Mouse (Mus musculus): ENCODE results near the gene Borcs6. TPM values are rescaled to one million over a fixed set of nuclear protein-coding genes. Genes with fewer than 3 reads are reported as not detected.

The Borcs6 gene
- polyA plus RNA-seq, 1 experiment from 2014 or later, result 12.0 TPM

Other genes starting within 250 kb of the Borcs6 start
- gene Ndel1, start 187.9 kb upstream of the Borcs6 start, polyA plus RNA-seq (2015; fragmentation: Nextera tagmentation; extraction: Ambion mirVana), result 75.4 and 79.4 TPM in 2 replicates
- gene Rnf222, start 171.2 kb upstream of the Borcs6 start, polyA plus RNA-seq (2015; fragmentation: Nextera tagmentation; extraction: Ambion mirVana), result 0.09 and 0.13 TPM in 2 replicates
- gene Rpl26, start 158.1 kb upstream of the Borcs6 start, polyA plus RNA-seq (2015; fragmentation: Nextera tagmentation; extraction: Ambion mirVana), result 505 and 551 TPM in 2 replicates
- not detected in 2 replicates for gene Odf4, start 132.6 kb upstream of the Borcs6 start, polyA plus RNA-seq (2015; fragmentation: Nextera tagmentation; extraction: Ambion mirVana)
- gene Arhgef15, start 102.2 kb upstream of the Borcs6 start, polyA plus RNA-seq (2015; fragmentation: Nextera tagmentation; extraction: Ambion mirVana), result 13.1 and 15.4 TPM in 2 replicates
- 1.7 and 2.2 TPM in 2 replicates for gene Slc25a35, start 91.6 kb upstream of the Borcs6 start, polyA plus RNA-seq (2015; fragmentation: Nextera tagmentation; extraction: Ambion mirVana)
- 79.2 and 84.3 TPM in 2 replicates for gene Rangrf, start 84.5 kb upstream of the Borcs6 start, polyA plus RNA-seq (2015; fragmentation: Nextera tagmentation; extraction: Ambion mirVana)
- gene Pfas, start 51.3 kb upstream of the Borcs6 start, polyA plus RNA-seq (2015; fragmentation: Nextera tagmentation; extraction: Ambion mirVana), result 16.7 and 19.2 TPM in 2 replicates
- gene Ctc1, start 43.8 kb upstream of the Borcs6 start, polyA plus RNA-seq (2015; fragmentation: Nextera tagmentation; extraction: Ambion mirVana), result 44.4 and 49.5 TPM in 2 replicates
- 85.7 and 95.3 TPM in 2 replicates for gene Aurkb, start 14.1 kb upstream of the Borcs6 start, polyA plus RNA-seq (2015; fragmentation: Nextera tagmentation; extraction: Ambion mirVana)
- gene Tmem107, start 11.1 kb downstream of the Borcs6 start, polyA plus RNA-seq (2015; fragmentation: Nextera tagmentation; extraction: Ambion mirVana), result 43.3 and 46.5 TPM in 2 replicates
- 84.1 and 91.1 TPM in 2 replicates for gene Vamp2, start 28.8 kb downstream of the Borcs6 start, polyA plus RNA-seq (2015; fragmentation: Nextera tagmentation; extraction: Ambion mirVana)
- 19.6 and 21.9 TPM in 2 replicates for gene Per1, start 35.5 kb downstream of the Borcs6 start, polyA plus RNA-seq (2015; fragmentation: Nextera tagmentation; extraction: Ambion mirVana)
- 0.50 TPM in 2 replicates for gene Hes7, start 60.7 kb downstream of the Borcs6 start, polyA plus RNA-seq (2015; fragmentation: Nextera tagmentation; extraction: Ambion mirVana)
- 0.41 and 0.72 TPM in 2 replicates for gene 9130213A22Rik, start 62.9 kb downstream of the Borcs6 start, polyA plus RNA-seq (2015; fragmentation: Nextera tagmentation; extraction: Ambion mirVana)
- gene Aloxe3, start 66.2 kb downstream of the Borcs6 start, polyA plus RNA-seq (2015; fragmentation: Nextera tagmentation; extraction: Ambion mirVana), result 0.08 and 0.26 TPM in 2 replicates
- gene Alox12b, start 97.3 kb downstream of the Borcs6 start, polyA plus RNA-seq (2015; fragmentation: Nextera tagmentation; extraction: Ambion mirVana), result not detected in 2 replicates
- 1.7 TPM in 2 replicates for gene Alox8, start 138.1 kb downstream of the Borcs6 start, polyA plus RNA-seq (2015; fragmentation: Nextera tagmentation; extraction: Ambion mirVana)
- gene Gucy2e, start 177.3 kb downstream of the Borcs6 start, polyA plus RNA-seq (2015; fragmentation: Nextera tagmentation; extraction: Ambion mirVana), result 0.05 and 0.10 TPM in 2 replicates

Measured in heart, embryonic 16.5 days (tissue).